Mouse (Mus musculus) brain, embryonic 14.5 days (tissue): Measurements from ENCODE around the gene Aldh9a1.

Experiments used
- CTCF ChIP-seq: fragments of 200-500 bp; IDR thresholded peaks from 2 replicates; pipeline ENCODE4 v1.5.1; 2012; ENCODE audit warnings: inconsistent platforms, mild to moderate bottlenecking, moderate library complexity, borderline replicate concordance; ENCODE audit not compliant: insufficient read depth, insufficient read length; ENCODE audit errors: extremely low read depth
- POLR2A ChIP-seq: fragments of 200-500 bp; IDR thresholded peaks from 2 replicates; pipeline ENCODE4 v1.6.1; 2012; ENCODE audit warnings: mild to moderate bottlenecking, inconsistent platforms, borderline replicate concordance; ENCODE audit not compliant: poor library complexity, insufficient read depth, insufficient read length, severe bottlenecking; ENCODE audit errors: extremely low read depth

GRCm38 (mm10) chr1:167405237-167405636 lies 55.4 kb downstream of the Aldh9a1 start:
- no peak for TF ChIP-seq CTCF
- TF ChIP-seq POLR2A: no peak
